Mouse (Mus musculus) CH12.LX (cell line): ENCODE data around the gene Nrm.

ENCODE experiments used
- CHD2 ChIP-seq: IDR thresholded peaks from 2 replicates; pipeline ENCODE4 v1.6.1; 2011; ENCODE audit warnings: low read length, improper control_type of control experiment
- SIN3A ChIP-seq: IDR thresholded peaks from 2 replicates; pipeline ENCODE4 v1.6.1; 2012; ENCODE audit warnings: low read length, improper control_type of control experiment, inconsistent platforms

- TF ChIP-seq SIN3A (no peak), CHD2 (no peak; the same call in 1 of the 2 replicates)
These were observed 36.8 kb downstream of the Nrm start for GRCm38 (mm10) chr17:35897644-35898573.
